Mouse (Mus musculus) adrenal gland, adult 2 months (tissue): Measurements from ENCODE around the gene Nckipsd. TPM values are rescaled to one million over a fixed set of nuclear protein-coding genes. Genes with fewer than 3 reads are reported as not detected.
A peak's percentile ranks its signal among the peaks of the same experiment; 100 is the strongest.

Experiments
- DNase-seq: peaks from one replicate; pipeline ENCODE4 v3.0.0; 2021
- polyA plus RNA-seq: library from polyadenylated mRNA; depleted of rRNA; stranded (reverse); fragments of >200 nt; gene quantifications from 2 replicates; pipeline ENCODE4 v1.2.3, GENCODE M21; 2012
- total RNA-seq, 2 experiments: library from RNA; stranded (reverse); gene quantifications; 2 replicates each; pipeline ENCODE4 v1.2.3; 2021

The Nckipsd gene
- total and polyA plus RNA-seq, 3 experiments: 11.1 to 43.1 (median 12.0) TPM

- no peak for DNase-seq
Observed at GRCm38 (mm10) chr9:108799564-108799963, 8.6 kb upstream of the Nckipsd start.

DNA sequence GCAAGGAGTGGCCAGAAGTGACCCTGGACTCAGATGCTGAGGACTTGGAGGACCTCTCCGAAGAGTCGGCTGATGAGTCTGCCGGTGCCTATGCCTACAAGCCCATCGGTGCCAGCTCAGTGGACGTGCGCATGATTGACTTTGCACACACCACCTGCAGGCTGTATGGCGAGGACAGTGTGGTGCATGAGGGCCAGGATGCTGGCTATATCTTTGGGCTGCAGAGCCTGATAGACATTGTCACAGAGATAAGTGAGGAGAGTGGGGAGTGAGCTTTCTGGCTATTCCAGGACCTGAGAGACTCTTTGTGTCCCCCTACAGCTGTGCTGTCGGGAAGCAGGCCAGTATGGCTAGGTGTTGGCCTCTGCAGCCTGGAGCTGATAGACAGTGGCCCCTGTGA lies 2.4 kb upstream of the Nckipsd start:
- DNase-seq: no peak

DNA sequence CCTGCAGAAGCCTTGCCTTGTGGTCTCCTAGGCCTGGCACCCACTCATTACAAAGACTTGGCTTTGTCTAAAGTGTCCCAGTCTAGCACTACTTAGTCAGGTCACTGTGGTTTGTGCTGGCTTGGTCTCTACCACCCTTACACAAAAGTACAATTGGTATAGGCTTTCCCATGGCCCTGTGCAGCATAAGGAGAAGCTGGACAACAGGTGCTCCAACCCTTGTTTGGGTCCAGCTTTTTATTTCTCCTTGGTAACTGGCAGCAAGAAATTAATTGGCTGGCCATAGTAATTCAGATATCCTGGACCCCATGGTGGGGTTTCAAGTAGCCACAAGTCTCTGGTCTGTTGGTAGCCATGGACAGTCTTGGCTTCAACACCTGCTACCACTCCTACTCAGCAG lies 1.8 kb upstream of the Nckipsd start:
- DNase-seq: no peak

DNA sequence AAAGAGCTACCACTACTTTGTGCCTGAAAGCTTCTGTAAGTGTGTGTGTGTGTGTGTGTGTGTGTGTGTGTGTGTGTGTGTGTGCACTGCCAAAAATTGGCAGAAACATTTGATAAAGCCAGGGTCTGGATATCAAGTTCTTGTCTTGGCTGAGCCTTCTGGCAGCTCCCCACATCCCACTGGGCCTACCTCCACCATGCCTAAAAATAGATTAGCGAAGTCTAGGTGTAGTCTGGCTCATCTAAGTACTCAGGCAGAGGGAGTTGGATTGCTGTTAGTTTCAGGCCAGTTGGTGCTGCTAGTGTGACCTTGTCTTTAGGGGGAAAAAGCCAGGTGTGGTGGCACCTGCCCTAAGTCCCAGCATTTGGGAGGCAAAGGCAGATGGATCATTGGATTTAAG lies 1.3 kb upstream of the Nckipsd start:
- no peak for DNase-seq

GRCm38 (mm10) chr9:108807674-108808073 lies 494 bp upstream of the Nckipsd start:
- no peak for DNase-seq

- DNase-seq: peak; percentile 35
Observed at GRCm38 (mm10) chr9:108809188-108809587, 1.0 kb downstream of the Nckipsd start.

DNA sequence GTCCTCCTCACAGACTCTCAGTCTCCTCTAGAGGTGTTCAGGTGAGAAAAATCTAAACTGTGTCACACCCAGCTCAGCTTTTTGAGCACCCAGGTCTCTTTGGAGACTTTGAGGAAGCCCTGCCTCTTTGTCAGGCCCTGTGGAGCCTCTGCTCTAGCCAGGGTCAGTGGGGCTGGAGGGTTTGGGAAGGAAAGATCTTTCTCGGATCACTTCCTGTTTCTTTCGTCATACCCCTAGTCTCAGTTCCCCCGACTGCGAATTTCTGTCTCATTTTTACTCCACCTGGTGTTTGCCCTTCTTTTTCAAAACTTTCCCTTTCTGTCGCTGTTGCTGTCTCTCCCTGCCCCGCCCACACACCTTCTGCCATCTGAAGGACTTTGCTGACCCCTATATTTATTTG lies 1.6 kb downstream of the Nckipsd start:
- DNase-seq: no peak

- no peak for DNase-seq
Observed at GRCm38 (mm10) chr9:108810516-108810915, 2.3 kb downstream of the Nckipsd start.

DNA sequence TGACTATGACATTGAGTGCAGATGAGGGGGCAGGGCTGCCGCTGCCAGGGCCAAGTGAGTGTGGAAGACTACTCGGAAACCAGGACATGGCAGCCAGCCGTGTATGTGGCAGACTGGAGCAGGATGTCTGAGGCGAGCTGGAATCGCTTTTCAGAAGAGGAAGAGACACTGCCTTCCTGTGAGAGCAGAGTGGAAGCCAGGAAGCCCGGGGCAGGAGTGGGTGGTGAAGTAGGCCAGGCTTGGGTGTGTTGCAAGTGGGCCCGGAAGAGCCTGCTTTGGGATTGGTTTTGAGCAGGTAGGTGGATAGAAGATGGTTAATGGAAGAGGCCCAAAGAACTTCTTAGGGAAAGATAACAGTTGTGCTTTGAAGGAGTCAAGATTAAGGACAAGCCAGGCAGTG lies 7.4 kb downstream of the Nckipsd start:
- no peak for DNase-seq

DNA sequence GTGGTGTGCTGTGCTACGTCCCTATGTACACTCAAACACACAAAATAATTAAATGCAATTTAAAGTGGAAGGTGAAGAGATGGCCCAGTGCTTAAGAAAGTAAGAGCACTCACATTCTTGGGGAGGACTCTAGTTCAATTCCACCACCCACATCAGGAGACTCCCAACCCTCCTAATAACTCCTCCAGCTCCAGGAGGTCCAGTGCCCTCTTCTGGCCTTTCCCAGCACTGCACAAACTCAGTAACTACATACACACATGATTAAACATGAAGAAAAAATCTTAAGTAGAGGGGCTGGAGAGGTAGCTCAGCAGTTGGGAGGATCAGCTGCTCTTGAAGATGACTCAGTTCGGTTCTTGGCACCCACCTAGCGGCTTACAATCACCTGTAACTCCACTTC lies 11.3 kb downstream of the Nckipsd start:
- peak; percentile 54 for DNase-seq

GRCm38 (mm10) chr9:108820077-108820476 lies 11.9 kb downstream of the Nckipsd start:
- DNase-seq: no peak

GRCm38 (mm10) chr9:108824144-108824685 lies 16.0 kb downstream of the Nckipsd start:
- DNase-seq: no peak

DNA sequence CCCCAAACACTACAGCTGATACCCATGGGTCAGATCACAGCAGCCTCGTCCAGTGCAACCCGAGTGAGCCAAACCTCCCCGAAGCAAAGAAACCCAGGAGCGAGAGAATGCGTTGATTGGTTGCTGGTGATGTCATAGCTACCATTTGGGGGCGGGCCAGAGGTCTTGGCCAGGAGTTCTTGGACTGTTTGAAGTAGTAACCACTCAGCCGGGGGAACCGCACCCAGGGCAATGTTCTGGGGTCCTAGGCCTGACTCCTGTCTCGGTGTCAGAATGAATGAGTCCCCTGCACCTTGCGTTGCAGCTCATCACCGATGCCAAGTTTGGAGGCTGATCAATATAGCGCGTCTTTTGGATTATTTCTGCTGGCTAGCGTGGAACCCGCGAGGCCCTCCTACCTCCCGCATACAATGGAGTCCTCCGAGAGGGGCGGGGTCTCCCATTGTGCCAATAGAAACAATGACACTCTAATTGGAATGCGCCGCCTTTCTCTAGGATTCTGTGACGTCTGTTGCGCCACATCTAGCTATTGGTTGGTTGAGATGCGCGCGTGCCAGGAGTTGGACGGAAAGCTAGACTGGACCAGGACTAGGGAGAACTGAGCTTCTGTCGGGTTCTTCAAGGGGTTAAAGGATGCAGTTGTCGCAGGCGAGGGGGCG lies 16.7 kb downstream of the Nckipsd start:
- peak; percentile 42 for DNase-seq

DNA sequence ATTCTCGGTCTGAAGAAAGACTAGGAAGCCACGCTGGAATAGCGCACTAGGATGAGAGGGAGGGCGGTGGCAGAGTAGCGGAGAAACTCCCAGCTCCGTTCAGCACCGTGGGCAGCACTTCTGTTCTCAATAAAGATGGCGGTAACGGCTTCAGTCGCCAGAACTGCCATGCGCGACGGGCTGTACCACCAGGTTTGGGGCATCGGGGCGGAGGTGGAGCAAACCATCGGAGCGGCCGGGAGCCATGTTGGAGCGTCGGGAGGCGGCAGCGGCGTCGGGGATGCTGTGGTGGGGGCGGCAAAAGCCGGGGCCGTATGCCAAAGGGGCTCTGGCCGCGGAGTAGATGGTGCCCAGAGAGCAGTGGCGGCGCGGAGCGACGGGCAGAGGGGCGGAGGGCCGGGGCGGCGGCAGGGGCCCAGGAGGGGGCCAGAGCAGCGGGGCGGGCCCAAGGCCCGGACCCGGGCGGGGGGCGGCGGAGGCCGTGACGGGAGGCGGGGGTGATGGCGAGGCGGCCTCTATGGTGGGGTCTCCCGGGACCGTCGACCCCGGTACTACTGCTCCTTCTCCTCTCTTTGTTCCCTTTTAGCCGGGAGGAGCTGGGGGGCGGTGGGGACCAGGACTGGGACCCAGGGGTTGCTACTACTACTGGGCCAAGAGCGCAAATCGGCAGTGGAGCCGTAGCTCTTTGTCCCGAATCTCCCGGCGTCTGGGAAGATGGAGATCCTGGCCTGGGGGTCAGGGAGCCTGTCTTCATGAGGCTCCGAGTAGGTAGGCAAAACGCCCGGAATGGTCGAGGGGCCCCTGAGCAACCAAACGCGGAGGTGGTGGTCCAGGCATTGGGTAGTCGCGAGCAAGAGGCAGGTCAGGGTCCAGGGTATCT lies 17.9 kb downstream of the Nckipsd start, which contains the start of gene Celsr3:
Gene Celsr3 (plus strand): TSS at position 501 of the 880 bp plus-strand sequence.
- peak; percentile 59 for DNase-seq

- DNase-seq: peak; percentile 84
Observed at GRCm38 (mm10) chr9:108826700-108827340, 18.7 kb downstream of the Nckipsd start.

GRCm38 (mm10) chr9:108827454-108827853 lies 19.3 kb downstream of the Nckipsd start:
- no peak for DNase-seq

DNA sequence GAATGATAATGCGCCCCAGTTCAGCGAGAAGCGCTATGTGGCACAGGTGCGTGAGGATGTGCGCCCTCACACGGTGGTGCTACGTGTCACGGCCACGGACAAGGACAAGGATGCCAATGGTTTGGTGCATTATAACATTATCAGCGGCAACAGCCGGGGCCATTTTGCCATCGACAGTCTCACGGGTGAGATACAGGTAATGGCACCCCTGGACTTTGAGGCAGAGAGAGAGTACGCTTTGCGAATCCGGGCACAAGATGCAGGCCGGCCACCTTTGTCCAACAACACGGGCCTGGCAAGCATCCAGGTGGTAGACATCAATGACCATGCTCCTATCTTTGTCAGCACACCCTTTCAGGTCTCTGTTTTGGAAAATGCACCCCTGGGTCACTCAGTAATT lies 19.7 kb downstream of the Nckipsd start:
- no peak for DNase-seq

DNA sequence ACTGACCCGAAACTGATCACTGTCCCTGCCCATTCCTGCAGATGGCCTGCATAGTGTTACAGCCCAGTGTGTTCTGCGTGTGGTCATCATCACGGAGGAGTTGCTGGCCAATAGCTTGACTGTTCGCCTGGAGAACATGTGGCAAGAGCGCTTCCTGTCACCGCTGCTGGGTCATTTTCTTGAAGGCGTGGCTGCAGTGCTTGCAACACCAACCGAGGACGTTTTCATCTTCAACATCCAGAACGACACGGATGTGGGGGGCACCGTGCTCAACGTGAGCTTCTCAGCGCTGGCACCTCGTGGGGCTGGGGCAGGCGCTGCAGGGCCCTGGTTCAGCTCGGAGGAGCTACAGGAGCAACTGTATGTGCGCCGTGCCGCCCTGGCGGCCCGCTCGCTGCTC lies 23.5 kb downstream of the Nckipsd start:
- peak; percentile 39 for DNase-seq

DNA sequence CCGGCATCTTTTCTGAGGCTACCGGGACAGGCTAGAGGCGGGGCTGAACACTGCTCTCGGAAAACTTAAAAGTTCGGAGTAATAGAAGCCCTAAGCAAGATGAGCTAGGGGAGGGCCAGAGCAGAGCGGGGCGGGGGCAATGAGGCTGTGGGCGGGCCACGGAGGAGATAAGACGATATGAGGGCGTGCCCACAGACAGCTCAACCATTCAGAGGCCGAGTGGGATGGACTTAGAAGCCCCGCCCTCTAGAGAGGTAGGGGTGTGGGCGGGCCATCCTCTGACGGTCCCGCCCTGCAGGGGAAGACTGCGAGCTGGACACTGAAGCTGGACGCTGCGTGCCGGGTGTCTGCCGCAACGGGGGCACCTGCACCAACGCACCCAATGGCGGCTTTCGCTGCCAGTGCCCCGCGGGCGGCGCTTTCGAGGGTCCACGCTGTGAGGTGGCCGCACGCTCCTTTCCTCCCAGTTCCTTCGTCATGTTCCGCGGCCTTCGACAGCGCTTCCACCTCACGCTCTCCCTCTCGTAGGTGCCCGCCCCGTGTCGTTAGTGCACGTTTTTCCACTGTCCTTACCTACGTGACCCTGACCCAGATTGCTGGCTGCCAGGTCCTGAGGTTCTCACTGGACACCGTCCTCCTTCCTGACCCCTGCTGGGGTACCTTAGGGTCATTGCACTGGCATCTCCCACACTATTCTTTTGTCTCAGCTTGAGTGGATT lies 24.4 kb downstream of the Nckipsd start:
- peak; percentile 96 for DNase-seq

- peak; percentile 58 for DNase-seq
Observed at GRCm38 (mm10) chr9:108842989-108843388, 34.8 kb downstream of the Nckipsd start.

DNA sequence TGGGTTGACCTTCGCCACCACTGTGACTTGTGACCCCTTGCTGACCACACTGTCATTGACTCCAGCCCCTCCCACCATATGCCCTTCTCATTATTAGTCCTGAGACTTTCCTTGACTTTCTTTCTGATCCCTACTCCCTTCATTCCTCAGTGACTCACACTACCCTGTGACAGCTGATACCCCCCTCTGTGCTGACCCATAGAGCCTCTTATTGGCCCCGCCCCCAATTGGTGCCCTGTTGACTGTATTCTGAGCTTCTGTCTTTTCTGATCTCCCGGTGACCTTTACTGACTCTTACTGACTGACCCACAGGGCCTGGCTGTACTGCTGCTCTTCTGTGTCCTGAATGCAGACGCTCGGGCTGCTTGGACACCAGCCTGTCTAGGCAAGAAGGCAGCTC lies 37.2 kb downstream of the Nckipsd start:
- DNase-seq: peak; percentile 56

- DNase-seq: peak; percentile 33
Observed at GRCm38 (mm10) chr9:108847374-108847773, 39.2 kb downstream of the Nckipsd start.
